Mouse (Mus musculus): ENCODE measurements at regions not wholly inside any gene's neighbourhood (a gene's known extent, or its start where the extent isn't known, plus 50 kb on each side); places are given as distances from the start of the nearest gene placed in this dataset.

DNA sequence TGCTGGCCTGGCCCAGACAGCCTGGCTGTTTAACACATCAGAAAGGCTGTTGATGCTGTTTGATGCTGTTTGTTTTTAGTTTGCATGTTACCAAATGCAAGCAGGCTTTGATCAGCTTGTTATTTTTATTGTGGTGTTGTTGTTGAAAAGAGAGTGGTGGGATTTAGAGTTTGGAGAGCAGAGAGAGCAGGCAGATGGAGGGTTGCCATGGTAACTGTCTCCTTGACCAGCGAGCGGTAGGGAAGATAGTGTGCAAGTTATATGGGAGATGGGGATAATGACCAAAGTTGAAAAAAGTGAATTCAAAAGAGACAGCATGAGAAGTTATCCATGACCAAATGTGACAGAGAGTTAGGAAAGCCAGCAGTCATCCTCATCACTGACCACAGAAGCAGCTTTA is 83.3 kb downstream of the Cmc2 start:
- no peak for DNase-seq (ENCODE audit: low spot score in 2 of 2)
- intact Hi-C loops (cut with DNase I): no loop called here

DNA sequence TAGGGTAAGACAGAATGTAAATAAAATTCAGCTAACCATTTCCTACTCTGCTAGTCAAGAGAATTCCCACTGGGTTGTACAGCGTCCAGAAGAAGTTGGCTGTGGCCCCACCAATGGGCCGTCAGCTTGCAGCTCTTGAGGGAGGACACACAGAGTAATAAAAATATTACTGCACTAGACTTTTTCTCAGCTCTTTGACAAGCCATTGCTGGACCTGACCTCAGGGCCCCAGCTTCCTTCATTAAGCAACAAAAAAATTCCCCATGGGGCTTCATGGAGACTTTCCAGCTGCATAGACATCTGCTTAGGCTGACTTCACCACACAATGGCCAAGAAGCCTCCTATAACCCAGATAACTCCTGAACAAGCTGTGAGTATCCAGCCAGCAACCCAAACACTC is 89.1 kb downstream of the Cmc2 start:
- no peak for DNase-seq (ENCODE audit: low spot score in 2 of 2)
- intact Hi-C loops (cut with DNase I): no loop called here

DNA sequence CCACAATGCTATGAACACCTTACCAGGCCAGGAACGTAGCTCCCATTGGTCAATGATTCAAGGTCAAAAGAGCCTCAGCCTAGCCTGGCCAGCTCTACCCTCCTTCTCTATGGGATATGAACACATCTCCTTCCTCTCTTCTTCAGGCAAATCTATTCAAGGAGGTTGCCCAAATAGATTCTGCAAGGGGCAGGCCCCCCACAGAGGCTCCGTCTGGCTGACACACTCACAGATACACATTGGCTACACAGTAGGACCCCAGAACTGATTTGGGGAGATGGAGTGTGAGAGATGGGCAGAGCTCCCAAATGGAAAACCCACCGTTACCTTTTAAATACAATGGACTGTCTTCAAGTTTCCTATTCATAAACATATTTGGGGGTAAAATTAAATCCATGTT is 91.6 kb downstream of the Cmc2 start:
- intact Hi-C loops (cut with DNase I): no loop called here

DNA sequence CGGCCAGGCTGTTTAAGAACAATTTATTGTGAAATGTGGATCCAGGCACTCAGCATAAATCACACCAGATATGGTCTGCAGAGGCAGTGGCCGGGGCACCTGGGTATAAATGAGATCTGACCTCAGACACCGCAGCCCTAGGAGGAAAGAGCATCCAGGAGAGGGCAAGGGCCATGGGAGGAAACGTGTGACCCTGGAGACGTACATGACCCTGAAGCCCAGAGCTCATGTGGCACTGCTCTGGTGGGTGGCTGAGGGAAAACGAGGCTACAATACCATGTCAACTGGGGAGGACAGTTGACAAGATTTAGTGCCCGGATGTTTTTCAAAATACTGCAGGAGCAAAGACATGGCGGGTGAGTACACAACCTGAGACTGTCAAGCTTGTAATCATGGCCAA is 93.0 kb downstream of the Cmc2 start:
- intact Hi-C loops (cut with DNase I): no loop called here
- no peak for DNase-seq (ENCODE audit: low spot score in 2 of 2)

More for the DNA sequence above, 91.6 kb downstream of the Cmc2 start:
- DNase-seq (ENCODE audit: low spot score in 2 of 2): no peak

DNA sequence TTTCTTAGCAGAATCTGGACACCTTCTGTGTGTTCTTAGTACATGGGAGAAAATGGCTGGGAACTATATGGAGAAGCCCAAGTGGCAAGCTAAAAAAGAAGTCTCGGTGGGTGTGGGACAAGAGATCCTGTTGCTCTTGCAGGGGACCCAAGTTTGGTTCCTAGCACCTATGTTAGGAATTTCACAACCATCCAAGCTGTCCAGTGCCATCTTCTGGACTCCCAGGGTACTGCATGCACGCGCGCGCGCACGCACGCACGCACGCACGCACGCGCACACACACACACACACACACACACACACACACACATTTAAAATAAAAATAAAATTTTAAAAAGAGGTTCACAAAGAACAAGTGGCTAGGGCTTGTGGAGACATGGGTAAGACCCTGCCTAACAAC is 94.1 kb downstream of the Cmc2 start:
- intact Hi-C loops (cut with DNase I): no loop called here
- DNase-seq (ENCODE audit: low spot score in 2 of 2): no peak

DNA sequence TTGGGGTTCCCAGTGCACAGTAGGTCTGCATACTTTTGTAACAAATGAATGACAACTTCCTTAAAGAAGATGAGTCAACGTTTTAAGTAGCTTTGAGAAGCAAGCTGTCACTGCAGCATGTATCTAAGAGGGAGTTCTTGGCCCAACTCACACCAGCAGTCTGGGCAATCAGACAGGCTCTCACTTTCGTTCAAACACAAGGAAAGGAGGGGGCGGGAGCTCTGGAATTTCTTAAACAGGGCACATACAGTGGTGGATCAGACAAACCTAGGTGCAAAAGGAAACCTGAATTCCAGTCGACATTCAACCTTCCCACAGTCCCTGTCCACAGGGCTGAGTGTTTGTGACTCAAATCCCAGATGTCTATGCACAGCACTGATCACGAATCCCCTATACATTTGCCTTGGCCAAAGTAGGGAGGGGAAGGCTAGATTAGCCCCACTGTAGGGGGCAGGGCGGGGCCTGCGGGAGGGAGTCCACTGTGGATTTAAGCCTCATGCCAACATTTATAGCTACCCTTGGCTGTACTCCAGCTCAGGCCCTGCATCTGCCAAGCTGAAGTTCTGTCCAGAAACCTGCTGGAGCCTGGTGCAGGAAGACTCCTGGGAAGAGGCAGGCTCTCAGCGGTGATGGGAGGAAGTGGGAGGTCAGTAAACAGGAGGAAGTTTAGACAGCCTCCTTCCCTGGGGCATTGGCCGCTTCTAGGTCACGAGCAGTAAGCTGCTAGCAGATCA is 81.5 kb upstream of the Cdyl2 start:
- DNase-seq (ENCODE audit: low spot score in 2 of 2): peak in 1 of 2 experiments; percentile 41
- intact Hi-C loops (cut with DNase I): no loop called here

DNA sequence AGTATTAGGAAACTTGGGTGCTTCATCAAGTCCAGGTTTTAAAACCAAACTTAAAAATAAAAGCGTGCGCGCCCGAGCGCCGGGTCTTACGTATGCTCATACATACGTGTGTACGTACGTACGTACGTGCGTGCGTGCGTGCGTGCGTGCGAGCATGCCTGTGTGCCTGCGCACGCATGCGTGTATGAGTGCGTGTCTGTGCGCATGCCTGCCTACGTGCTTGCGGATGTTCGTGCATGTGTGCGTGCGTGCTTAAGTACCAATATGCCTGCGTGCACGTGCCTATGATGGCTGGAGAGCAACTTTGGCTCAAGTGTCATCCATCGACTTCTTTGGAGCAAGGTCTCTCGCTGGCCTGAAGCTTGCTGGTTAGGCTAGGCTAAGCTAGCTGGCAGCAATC is 68.5 kb upstream of the Cdyl2 start:
- DNase-seq (ENCODE audit: low spot score in 2 of 2): peak in 1 of 2 experiments; percentile 11
- intact Hi-C loops (cut with DNase I): no loop called here

DNA sequence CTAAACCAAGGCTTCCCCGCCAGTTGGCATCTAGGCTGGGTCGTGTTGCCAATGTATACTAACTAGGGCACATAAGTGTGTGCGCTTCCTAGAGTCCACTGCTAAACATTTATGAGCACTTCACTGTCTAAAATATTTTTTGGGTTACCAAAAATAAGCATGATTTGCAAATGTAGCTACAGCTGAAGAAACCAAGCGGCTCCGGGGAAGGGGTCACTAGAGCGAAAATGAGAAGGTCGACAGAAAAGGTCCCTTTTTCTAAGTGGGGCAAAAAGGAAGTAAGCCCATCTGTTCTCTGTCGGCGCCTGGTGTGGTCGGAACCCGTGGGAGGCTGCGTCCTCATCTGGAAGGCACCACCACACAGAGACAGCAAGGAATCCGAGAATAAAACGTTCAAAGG is 67.8 kb upstream of the Cdyl2 start:
- no peak for DNase-seq (ENCODE audit: low spot score in 2 of 2)

DNA sequence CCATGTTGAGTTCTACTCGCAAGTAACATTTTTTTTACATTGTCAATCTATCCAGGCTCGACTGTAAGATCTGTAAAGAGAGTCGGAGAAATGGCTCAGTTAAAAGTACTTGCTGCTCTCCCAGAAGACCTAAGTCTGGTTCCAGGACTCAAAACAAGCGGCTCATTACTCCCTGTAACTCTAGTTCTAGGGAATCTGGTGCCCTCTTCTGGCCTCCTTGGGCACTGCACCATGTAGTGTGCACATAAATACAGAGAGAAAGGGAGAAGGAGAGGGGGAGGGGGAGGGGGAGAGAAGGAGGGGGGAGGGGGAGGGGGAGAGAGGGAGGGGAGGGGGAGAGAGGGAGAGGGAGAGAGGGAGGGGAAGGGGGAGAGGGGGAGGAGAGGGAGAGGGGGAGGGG is 66.2 kb upstream of the Cdyl2 start:
- DNase-seq (ENCODE audit: low spot score in 2 of 2): no peak
- intact Hi-C loops (cut with DNase I): no loop called here

More for the DNA sequence above, 67.8 kb upstream of the Cdyl2 start:
- intact Hi-C loops (cut with DNase I): no loop called here

DNA sequence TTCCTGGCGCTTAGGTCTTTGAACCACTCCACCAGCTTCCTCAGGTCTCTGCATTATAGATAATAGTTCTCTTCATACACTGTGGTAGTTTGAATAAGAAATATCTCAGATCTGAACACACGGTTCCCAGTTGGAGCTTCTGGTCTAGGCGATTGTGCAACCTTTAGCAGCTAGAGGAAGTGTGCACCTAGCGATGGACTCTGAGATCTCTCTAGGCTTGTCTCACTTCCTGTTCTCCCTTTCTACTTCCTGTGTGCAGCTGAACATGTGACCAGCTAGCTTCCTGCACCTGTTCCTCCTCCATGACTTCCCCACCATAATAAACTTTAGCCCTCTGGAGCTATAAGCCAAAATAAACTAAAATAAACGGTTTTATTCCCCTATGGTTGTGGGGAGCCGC is 62.9 kb upstream of the Cdyl2 start:
- no peak for DNase-seq (ENCODE audit: low spot score in 2 of 2)
- intact Hi-C loops (cut with DNase I): no loop called here

DNA sequence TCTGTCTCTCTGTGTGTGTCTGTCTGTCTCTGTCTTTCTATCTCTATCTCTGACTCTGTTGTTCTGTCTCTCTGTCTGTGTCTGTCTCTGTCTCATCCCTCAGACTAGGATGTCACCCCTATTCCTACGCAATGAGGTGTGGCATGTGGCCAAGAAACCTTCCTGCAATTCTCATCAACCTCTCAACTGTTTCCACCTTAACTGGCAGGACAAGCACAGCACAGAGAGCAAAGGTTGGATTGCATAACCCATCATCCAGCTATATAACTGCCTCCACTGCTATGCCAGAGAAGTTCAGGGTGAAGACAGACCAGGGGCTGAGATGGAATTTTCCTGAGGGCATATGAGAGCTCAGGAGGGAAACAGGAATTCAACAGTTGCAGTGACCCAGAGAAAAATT is 60.3 kb upstream of the Cdyl2 start:
- DNase-seq (ENCODE audit: low spot score in 2 of 2): no peak
- intact Hi-C loops (cut with DNase I): no loop called here

DNA sequence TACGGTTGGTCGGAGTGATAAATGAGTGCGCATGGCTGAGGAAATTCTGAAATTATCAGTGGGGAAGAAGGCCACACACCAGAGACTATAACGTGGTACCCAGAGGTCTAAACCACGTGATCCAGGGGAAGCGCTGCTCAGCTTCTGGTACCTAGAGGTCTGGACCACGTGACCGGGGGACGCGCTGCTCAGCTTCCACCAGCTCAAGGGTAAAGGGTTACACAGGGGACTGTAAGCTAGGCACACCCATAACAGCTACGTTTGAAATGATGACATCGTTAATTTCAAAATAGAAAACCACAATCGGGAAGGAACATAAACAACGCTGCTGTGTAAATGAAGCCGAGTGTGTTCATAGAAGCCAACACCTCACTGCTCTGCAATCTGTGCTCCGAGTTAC is 57.5 kb upstream of the Cdyl2 start:
- DNase-seq (ENCODE audit: low spot score in 2 of 2): no peak
- intact Hi-C loops (cut with DNase I): no loop called here

Measured in left cerebral cortex, postnatal 14 days (tissue).